Mouse (Mus musculus) frontal cortex, postnatal 10 days (tissue): ENCODE measurements around the gene Fhl2.
"Not testable (repeated sequence)": the region's sequence is repeated elsewhere in the genome, so short reads cannot be mapped to it uniquely, and the experiment has no call there.

Experiments
- DNase-seq, 2 experiments: peaks; one replicate each; pipeline ENCODE4 v3.0.0; 2022; ENCODE audit warnings: low spot score in 2 of 2, mixed read lengths in 1 of 2

Fhl2 gene

DNA sequence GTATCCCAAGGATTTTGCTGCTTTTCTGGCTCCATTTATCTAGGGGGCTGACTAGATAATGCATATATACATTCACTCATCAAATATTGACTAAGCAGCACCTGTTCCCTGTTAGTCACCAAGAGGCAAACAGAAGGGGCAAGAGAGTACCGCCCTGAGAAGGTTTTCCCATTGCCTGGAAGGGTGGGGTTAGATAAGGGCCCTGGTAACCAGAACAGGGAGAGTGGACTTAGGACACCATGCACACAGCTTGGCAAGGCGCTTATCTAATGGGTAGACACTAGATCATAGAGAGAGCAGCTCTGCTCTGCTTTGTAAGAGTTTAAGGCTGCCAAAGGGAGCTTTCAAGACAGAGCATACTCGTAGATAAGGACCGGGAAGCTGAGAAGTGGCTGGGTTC is 44.2 kb downstream of the Fhl2 start:
- no peak for DNase-seq

- no peak for DNase-seq
Measured at GRCm38 (mm10) chr1:43150225-43150624, 46.6 kb downstream of the Fhl2 start.

DNA sequence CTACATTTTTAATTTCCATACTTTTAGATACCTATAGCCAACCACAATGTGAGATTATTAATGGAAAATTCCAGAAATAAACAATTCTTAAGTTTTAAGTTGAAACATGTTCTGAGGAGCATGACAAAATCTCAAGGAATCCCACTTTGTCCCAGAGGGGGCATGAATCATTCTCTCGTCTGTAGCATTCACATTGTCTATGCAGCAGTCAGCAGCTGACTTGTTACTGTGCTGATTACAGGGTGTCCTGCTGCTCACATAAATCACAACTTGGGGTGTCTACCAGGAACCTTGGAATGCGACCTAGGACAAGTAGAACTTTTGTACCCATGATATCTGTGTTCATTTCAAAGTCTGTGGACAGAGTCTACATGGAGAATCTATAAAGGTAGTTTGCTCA is 49.3 kb downstream of the Fhl2 start:
- no peak for DNase-seq

DNA sequence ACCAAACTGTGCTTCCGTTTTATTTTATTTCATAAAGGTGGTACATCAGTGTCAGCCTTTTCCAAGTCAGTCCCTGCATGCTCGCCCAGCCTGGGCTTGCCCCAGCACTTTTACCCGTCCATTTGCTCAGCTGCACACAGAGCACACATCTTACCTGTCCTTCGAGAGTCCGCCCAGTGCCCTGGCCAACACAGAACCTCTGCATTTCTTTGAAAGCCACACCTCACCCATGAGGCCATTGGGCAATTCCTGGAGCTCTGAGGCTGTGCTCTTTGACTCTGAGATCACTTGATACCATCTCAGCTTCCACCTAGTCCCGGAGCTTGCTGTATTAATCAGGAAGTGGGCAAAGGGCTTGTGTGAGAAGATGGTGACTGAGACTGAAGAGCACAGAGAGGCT is 51.4 kb downstream of the Fhl2 start:
- DNase-seq = no peak

GRCm38 (mm10) chr1:43144338-43144906 is 52.4 kb downstream of the Fhl2 start:
- no peak for DNase-seq

DNA sequence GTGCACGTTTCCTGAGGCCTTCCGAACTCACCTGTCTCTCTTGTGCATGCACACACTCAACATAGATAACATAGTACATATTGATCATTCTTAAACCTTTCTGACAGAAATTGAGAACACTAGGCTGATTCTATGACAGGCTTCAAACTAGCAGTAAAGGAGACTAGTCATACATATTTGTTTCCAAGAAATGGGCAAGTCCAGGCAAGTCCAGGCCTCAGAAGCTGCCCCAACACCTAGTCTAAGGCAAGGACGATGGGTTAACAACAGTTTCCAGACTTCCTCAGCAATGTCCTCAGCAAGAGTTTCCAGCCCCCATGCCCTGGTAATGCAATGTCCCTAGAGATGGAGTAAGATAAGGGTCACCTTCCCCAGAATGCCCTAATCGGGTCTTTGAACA is 53.0 kb downstream of the Fhl2 start:
- DNase-seq = no peak

GRCm38 (mm10) chr1:43143284-43143683 is 53.5 kb downstream of the Fhl2 start:
- DNase-seq = no peak

DNA sequence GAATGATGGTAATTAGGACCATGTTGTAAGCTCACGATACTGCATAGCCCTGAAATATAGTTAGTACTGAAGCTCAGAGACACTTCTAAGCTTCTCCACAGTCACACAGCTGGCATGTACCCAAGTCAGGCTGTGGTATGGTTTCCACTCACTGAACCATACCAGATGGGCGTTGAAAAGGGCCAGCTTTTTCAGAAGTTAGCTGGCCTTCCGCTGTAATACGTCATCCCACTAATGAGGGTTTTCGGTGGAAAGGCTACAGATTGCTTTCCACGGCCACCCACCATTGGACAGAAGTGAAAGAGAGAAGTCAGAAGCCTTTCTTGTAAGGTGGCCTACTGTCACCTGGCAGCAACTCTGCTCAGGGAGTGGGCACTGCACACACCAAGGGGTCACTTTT is 53.9 kb downstream of the Fhl2 start:
- no peak for DNase-seq

GRCm38 (mm10) chr1:43141555-43141961 is 55.2 kb downstream of the Fhl2 start:
- DNase-seq = no peak

DNA sequence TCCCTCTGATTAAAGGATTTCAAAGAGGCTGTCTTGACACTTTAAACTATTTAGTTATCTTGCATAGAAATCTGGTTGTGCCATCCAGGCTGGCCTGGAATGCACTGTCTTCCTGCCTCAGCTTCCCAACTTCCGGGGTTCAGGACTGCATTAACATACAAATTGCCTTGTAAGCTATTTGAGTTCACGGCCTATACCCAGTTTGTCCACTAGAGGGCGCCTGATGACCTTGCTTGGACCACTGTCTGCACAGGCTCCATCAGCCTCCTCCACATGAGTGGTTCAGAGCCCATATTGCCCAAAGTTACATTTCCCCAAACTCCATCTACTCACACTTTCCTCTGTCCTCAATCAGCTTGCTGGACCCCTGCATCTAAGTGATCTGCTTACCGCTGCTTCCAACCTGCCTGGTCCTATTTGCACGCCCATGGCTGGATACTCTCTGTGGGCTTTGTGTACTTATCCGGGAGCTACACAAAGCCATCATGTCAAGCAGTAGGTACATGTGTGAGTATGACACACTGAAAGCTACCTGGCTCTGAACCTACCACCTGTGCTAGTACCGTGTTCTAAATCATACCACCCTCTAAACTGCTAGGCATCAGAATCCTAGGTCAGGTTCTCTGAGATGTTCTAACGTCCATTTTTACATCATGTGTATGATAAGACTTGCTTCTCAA is 57.1 kb downstream of the Fhl2 start:
- peak; percentile 57 to 77 for DNase-seq

- no peak for DNase-seq
Measured at GRCm38 (mm10) chr1:43138268-43138812, 58.4 kb downstream of the Fhl2 start.

- peak in 1 of 2 experiments; percentile 43 for DNase-seq
Measured at GRCm38 (mm10) chr1:43137334-43137733, 59.5 kb downstream of the Fhl2 start.

- not testable (repeated sequence) for DNase-seq
Measured at GRCm38 (mm10) chr1:43136488-43137029, 60.2 kb downstream of the Fhl2 start.

GRCm38 (mm10) chr1:43131591-43131990 is 65.2 kb downstream of the Fhl2 start:
- DNase-seq = no peak

- no peak for DNase-seq
Measured at GRCm38 (mm10) chr1:43130219-43130981, 66.4 kb downstream of the Fhl2 start.

GRCm38 (mm10) chr1:43127820-43128610 is 68.8 kb downstream of the Fhl2 start:
- no peak for DNase-seq

GRCm38 (mm10) chr1:43127196-43127595 is 69.6 kb downstream of the Fhl2 start:
- no peak for DNase-seq

DNA sequence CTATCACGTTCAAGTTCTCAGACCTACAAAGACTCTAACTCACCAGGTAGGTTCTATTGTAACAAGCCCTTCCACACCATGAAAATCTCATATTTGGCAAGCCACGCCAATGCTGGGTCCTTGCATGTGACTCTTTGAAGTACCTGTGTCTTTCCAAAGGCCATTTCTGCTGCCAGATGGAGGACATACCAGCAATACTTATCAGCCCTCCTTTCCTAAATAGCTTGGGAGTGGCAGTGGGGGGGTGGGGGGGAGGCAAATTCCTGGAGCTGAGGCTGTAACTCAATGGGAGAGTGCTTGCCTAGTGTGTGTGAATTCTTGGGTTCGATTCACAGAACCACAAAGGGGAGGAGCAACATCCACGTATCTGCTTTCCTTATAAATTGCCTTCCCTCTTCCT is 72.1 kb downstream of the Fhl2 start:
- no peak for DNase-seq

GRCm38 (mm10) chr1:43122616-43123015 is 74.2 kb downstream of the Fhl2 start:
- no peak for DNase-seq

DNA sequence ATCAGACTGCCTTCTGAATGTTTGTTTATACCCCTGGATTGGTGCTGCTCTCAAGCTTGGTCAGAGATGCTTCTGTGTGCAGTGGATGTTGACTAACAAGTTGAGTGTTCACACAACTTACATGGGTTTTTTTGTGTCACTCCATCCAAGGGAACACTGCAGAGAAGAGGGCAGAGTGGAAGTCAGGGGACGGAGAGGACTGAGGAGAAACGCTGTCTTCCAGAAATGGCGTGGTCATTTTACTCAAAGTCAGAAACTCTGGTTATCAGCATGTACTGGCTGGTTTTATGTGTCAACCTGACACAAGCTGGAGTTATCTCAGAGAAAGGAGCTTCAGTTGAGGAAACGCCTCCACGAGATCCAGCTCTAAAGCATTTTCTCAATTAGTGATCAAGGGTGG is 75.8 kb downstream of the Fhl2 start:
- no peak for DNase-seq

DNA sequence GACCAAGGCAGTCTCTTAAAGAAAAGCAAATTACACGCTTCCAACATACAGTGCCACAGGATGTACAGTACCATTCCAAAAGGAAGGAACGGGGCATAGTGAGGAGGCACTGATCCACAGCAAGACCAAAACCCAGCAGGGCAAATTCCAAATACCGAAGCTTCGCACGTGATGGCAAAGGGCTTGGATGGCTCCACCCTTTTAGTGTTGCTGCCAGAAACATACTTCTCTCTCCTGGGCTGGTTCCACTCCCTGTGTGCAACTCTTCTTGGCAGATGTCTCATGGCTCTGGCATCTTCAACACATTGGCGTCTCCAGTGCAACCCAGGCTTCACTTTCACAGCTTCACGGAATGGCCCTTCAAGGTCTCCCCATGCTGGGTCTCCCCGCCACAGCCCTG is 79.3 kb downstream of the Fhl2 start:
- DNase-seq = no peak

DNA sequence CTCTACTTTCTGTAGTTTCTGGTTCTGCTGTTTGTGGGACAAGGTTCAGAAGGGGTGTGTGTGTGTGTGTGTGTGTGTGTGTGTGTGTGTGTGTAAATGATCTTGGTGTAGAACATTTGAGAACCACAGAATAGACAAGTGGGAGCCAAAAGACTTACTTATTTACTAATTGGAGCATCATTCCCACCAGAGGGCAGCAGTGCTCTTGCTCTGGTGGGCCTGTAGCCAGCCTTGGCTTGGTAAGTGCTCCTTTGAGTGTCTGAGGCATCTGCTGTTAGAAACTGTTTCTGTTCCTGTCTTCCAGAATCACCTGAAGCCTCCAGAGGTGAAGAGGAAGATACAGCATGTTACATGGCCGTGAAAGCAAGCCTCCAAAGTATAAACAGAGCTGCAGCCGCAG is 83.9 kb downstream of the Fhl2 start:
- peak in 1 of 2 experiments; percentile 63 for DNase-seq
